ENCODE assay signal across 8 mouse cellular contexts in the genomic region with DNA sequence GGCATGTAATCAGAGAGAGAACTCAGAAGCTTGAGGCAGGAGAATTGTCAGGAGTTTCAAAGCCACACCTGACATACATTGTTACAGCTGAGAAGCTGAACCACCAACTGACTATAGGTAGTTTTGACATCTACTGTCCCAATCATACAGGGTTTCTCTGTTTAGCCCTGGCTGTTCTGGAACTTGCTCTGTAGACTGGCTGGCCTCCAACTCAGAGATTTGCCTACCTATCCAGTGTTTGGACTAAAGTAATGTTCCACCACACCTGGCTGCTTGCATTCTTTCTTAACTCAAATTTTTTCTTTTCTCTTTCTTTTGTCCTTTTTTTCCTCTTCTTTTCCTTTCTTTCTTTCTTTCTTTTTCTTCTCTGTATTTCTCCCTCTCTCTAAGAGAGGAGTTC. TPM values are rescaled to one million over a fixed set of nuclear protein-coding genes. Genes with fewer than 3 reads are reported as not detected.
DNase-seq lines count a peak whose midpoint lies in the region; ATAC-seq and TF ChIP-seq lines count a peak whose summit lies in the region.

No protein-coding gene starts in this region.

- intact Hi-C loops in left cerebral cortex, postnatal 14 days (cut with DNase I): loop anchor here (5.0 kb wide), 1 partner anchor 126 kb away; no protein-coding TSS in a partner anchor

- TF ChIP-seq EP300 in stomach, postnatal 0 days (optimal IDR thresholded peaks at IDR 0.05): no peak

- peak overlapping the region; percentile 99 for H3K4me3 ChIP-seq in megakaryocyte, embryonic 14.5 days (replicated peaks)
- H3K4me3 ChIP-seq in hindbrain, embryonic 10.5 days: peak overlapping the region; percentile 97
- H3K4me3 ChIP-seq in liver, embryonic 11.5 days (ENCODE audit: low read depth, low read length): peak overlapping the region; percentile 96
- H3K4me3 ChIP-seq in stomach, postnatal 0 days (ENCODE audit: low read depth, low read length): peak overlapping the region; percentile 95

- no peaks in the 10 kb centered on the region for H3K27me3 ChIP-seq in megakaryocyte, embryonic 14.5 days (replicated peaks)
- H3K27me3 ChIP-seq in hindbrain, embryonic 10.5 days (ENCODE audit: insufficient read depth, poor library complexity, severe bottlenecking): no peaks in the 10 kb centered on the region
- no peaks in the 10 kb centered on the region for H3K27me3 ChIP-seq in liver, embryonic 11.5 days (replicated peaks; ENCODE audit: control insufficient read depth, insufficient read depth, low read length)
- H3K27me3 ChIP-seq in stomach, postnatal 0 days (ENCODE audit: control insufficient read depth, insufficient read depth, low read length): no peaks in the 10 kb centered on the region

- ATAC-seq in megakaryocyte, adult 5-6 weeks (ENCODE audit: poor library complexity, severe bottlenecking): no peak
- ATAC-seq in liver, embryonic 11.5 days (replicated peaks; ENCODE audit: low FRiP score): no peak
- no peak for ATAC-seq in stomach, postnatal 0 days (ENCODE audit: low FRiP score, low TSS enrichment)

- no peak for DNase-seq in hindbrain, embryonic 10.5 days (ENCODE audit: low spot score)
- no peak for DNase-seq in liver, embryonic 11.5 days (ENCODE audit: low spot score)
- no peak for DNase-seq in stomach, postnatal 0 days (ENCODE audit: low spot score)
- no peak for DNase-seq in testis, postnatal 14 days (ENCODE audit: low spot score)
- no peak for DNase-seq in yolk sac, embryonic 10.5 days (ENCODE audit: low spot score)
- no peak for DNase-seq in left cerebral cortex, postnatal 14 days (ENCODE audit: low spot score in 2 of 2)

- H3K36me3 ChIP-seq in megakaryocyte, embryonic 14.5 days (replicated peaks; ENCODE audit: low read length): peaks cover 30% of the 10 kb centered on the region
- peaks cover 27% of the 10 kb centered on the region for H3K36me3 ChIP-seq in hindbrain, embryonic 10.5 days
- H3K36me3 ChIP-seq in liver, embryonic 11.5 days (ENCODE audit: control insufficient read depth, insufficient read depth, low read length): peaks cover 10% of the 10 kb centered on the region; the same call in 1 of the 2 replicates
- peaks cover 2% of the 10 kb centered on the region; the same call in 1 of the 2 replicates for H3K36me3 ChIP-seq in stomach, postnatal 0 days (ENCODE audit: control insufficient read depth, insufficient read depth, low read length)

- H3K4me1 ChIP-seq in megakaryocyte, embryonic 14.5 days: peaks cover 53% of the 10 kb centered on the region
- peaks cover 31% of the 10 kb centered on the region for H3K4me1 ChIP-seq in hindbrain, embryonic 10.5 days (replicated peaks)
- H3K4me1 ChIP-seq in liver, embryonic 11.5 days (replicated peaks; ENCODE audit: control insufficient read depth, insufficient read depth, low read length): peaks cover 6% of the 10 kb centered on the region; the same call in 1 of the 2 replicates
- H3K4me1 ChIP-seq in stomach, postnatal 0 days (replicated peaks; ENCODE audit: control insufficient read depth, insufficient read depth): 0 out of 2 replicates have a peak, but pooled peaks cover 4% of the 10 kb centered on the region

- peak overlapping the region; percentile 95 for H3K9ac ChIP-seq in liver, embryonic 11.5 days (ENCODE audit: low read depth, low read length)
- H3K9ac ChIP-seq in stomach, postnatal 0 days (ENCODE audit: low read length): peak overlapping the region; percentile 98

- peak overlapping the region; percentile 91 for H3K4me2 ChIP-seq in liver, embryonic 11.5 days
- H3K4me2 ChIP-seq in stomach, postnatal 0 days (replicated peaks; ENCODE audit: low read depth): peak overlapping the region; percentile 89

- no peaks in the 10 kb centered on the region for H3K9me3 ChIP-seq in megakaryocyte, embryonic 14.5 days
- H3K9me3 ChIP-seq in hindbrain, embryonic 10.5 days: no peaks in the 10 kb centered on the region
- no peaks in the 10 kb centered on the region for H3K9me3 ChIP-seq in liver, embryonic 11.5 days (ENCODE audit: control insufficient read depth, low read length)
- H3K9me3 ChIP-seq in stomach, postnatal 0 days (ENCODE audit: control insufficient read depth, low read length): no peaks in the 10 kb centered on the region

- H3K27ac ChIP-seq in hindbrain, embryonic 10.5 days: peak overlapping the region; percentile 98
- H3K27ac ChIP-seq in liver, embryonic 11.5 days (ENCODE audit: low read depth, low read length): peak overlapping the region; percentile 85; the same call in 1 of the 2 replicates
- H3K27ac ChIP-seq in stomach, postnatal 0 days (replicated peaks): peak overlapping the region; percentile 97; the same call in 1 of the 2 replicates

- TF ChIP-seq CTCF in stomach, postnatal 0 days (IDR thresholded peaks at IDR 0.05; ENCODE audit: low read depth): no peak

RNA-seq across cellular contexts. Expression of a gene that starts 0.8 kb away (rescaled TPM):
- 21.1 and 45.9 TPM in 2 replicates for polyA plus RNA-seq in megakaryocyte, embryonic 14.5 days (2012; ENCODE audit: insufficient read depth, low replicate concordance)
- 21.9 and 22.4 TPM in 2 replicates for total RNA-seq in megakaryocyte, adult 5-6 weeks (2015)
- total RNA-seq in megakaryocyte, adult 5-6 weeks (2017): 2.6 and 4.2 TPM in 2 replicates
- 32.6 and 51.1 TPM in 2 replicates for polyA plus RNA-seq in hindbrain, embryonic 10.5 days (2016; fragmentation: Nextera tagmentation; extraction: Ambion mirVana)
- 18.9 and 20.3 TPM in 2 replicates for polyA plus RNA-seq in liver, embryonic 11.5 days (2014; fragmentation: Nextera tagmentation; extraction: Ambion mirVana)
- 8.7 and 10.0 TPM in 2 replicates for polyA plus RNA-seq in stomach, postnatal 0 days (2015; fragmentation: Nextera tagmentation; extraction: Ambion mirVana)
- total RNA-seq in left cerebral cortex, postnatal 14 days (2021): 10 to 100 TPM; 82.2 to 86.1 TPM

RNA-seq across cellular contexts. Expression of a gene that starts 17.4 kb away (rescaled TPM):
- 5.9 and 9.1 TPM in 2 replicates for polyA plus RNA-seq in megakaryocyte, embryonic 14.5 days (2012; ENCODE audit: insufficient read depth, low replicate concordance)
- total RNA-seq in megakaryocyte, adult 5-6 weeks (2015): 30.1 and 31.6 TPM in 2 replicates
- 43.1 and 46.1 TPM in 2 replicates for total RNA-seq in megakaryocyte, adult 5-6 weeks (2017)
- polyA plus RNA-seq in hindbrain, embryonic 10.5 days (2016; fragmentation: Nextera tagmentation; extraction: Ambion mirVana): 150 and 153 TPM in 2 replicates
- 125 and 132 TPM in 2 replicates for polyA plus RNA-seq in liver, embryonic 11.5 days (2014; fragmentation: Nextera tagmentation; extraction: Ambion mirVana)
- polyA plus RNA-seq in stomach, postnatal 0 days (2015; fragmentation: Nextera tagmentation; extraction: Ambion mirVana): 58.2 and 58.7 TPM in 2 replicates
- total RNA-seq in left cerebral cortex, postnatal 14 days (2021): 10 to 100 TPM; 55.0 to 57.6 TPM

RNA-seq across cellular contexts. Expression of a gene that starts 19.2 kb away (rescaled TPM):
- 49.0 and 228 TPM in 2 replicates for polyA plus RNA-seq in megakaryocyte, embryonic 14.5 days (2012; ENCODE audit: insufficient read depth, low replicate concordance)
- total RNA-seq in megakaryocyte, adult 5-6 weeks (2015): 287 and 332 TPM in 2 replicates
- total RNA-seq in megakaryocyte, adult 5-6 weeks (2017): 207 and 242 TPM in 2 replicates
- polyA plus RNA-seq in hindbrain, embryonic 10.5 days (2016; fragmentation: Nextera tagmentation; extraction: Ambion mirVana): 705 and 825 TPM in 2 replicates
- 519 and 569 TPM in 2 replicates for polyA plus RNA-seq in liver, embryonic 11.5 days (2014; fragmentation: Nextera tagmentation; extraction: Ambion mirVana)
- polyA plus RNA-seq in stomach, postnatal 0 days (2015; fragmentation: Nextera tagmentation; extraction: Ambion mirVana): 332 and 349 TPM in 2 replicates
- 100 to 1,000 TPM; 917 to 964 TPM for total RNA-seq in left cerebral cortex, postnatal 14 days (2021)

RNA-seq across cellular contexts. Expression of a gene that starts 32.3 kb away (rescaled TPM):
- 24.1 TPM in 1 of 2 replicates, not detected in the other for polyA plus RNA-seq in megakaryocyte, embryonic 14.5 days (2012; ENCODE audit: insufficient read depth, low replicate concordance)
- 15.4 and 21.7 TPM in 2 replicates for total RNA-seq in megakaryocyte, adult 5-6 weeks (2015)
- 27.5 and 32.1 TPM in 2 replicates for total RNA-seq in megakaryocyte, adult 5-6 weeks (2017)
- 59.4 and 65.2 TPM in 2 replicates for polyA plus RNA-seq in hindbrain, embryonic 10.5 days (2016; fragmentation: Nextera tagmentation; extraction: Ambion mirVana)
- 49.2 and 50.9 TPM in 2 replicates for polyA plus RNA-seq in liver, embryonic 11.5 days (2014; fragmentation: Nextera tagmentation; extraction: Ambion mirVana)
- 31.0 and 33.0 TPM in 2 replicates for polyA plus RNA-seq in stomach, postnatal 0 days (2015; fragmentation: Nextera tagmentation; extraction: Ambion mirVana)
- total RNA-seq in left cerebral cortex, postnatal 14 days (2021): 10 to 100 TPM; 82.9 to 86.5 TPM
